Mouse (Mus musculus) macrophage (primary cell): Measurements from ENCODE around the gene Ppara. TPM values are rescaled to one million over a fixed set of nuclear protein-coding genes. Genes with fewer than 3 reads are reported as not detected.
A peak's percentile ranks its signal among the peaks of the same experiment; 100 is the strongest.

ENCODE experiments used
- H3K27ac ChIP-seq: fragments of 350-480 bp; formaldehyde crosslinking; 2 replicates; pipeline ENCODE4 v1.9.0; 2021
- H3K36me3 ChIP-seq: fragments of 350-480 bp; formaldehyde crosslinking; 2 replicates; pipeline ENCODE4 v1.9.0; 2021; ENCODE audit errors: inconsistent target
- H3K4me3 ChIP-seq: fragments of 350-480 bp; formaldehyde crosslinking; 2 replicates; pipeline ENCODE4 v1.9.0; 2021; ENCODE audit errors: inconsistent target
- H3K79me2 ChIP-seq: fragments of 350-480 bp; formaldehyde crosslinking; 2 replicates; pipeline ENCODE4 v1.9.0; 2021; ENCODE audit errors: inconsistent target
- WGBS: methylation state at CpG from one replicate; pipeline ENCODE4 v1.1.7; 2026; ENCODE audit warnings: inconsistent platforms; ENCODE audit not compliant: missing documents; 5-methylcytosine and 5-hydroxymethylcytosine counted together
- polyA plus RNA-seq: library from polyadenylated mRNA; stranded (reverse); fragments of 250-400 nt; gene quantifications from 3 replicates; pipeline ENCODE4 v1.2.4, GENCODE M21; 2018; ENCODE audit warnings: inconsistent platforms

The Ppara gene
- polyA plus RNA-seq, 1 experiment from 2014 or later = not detected

DNA sequence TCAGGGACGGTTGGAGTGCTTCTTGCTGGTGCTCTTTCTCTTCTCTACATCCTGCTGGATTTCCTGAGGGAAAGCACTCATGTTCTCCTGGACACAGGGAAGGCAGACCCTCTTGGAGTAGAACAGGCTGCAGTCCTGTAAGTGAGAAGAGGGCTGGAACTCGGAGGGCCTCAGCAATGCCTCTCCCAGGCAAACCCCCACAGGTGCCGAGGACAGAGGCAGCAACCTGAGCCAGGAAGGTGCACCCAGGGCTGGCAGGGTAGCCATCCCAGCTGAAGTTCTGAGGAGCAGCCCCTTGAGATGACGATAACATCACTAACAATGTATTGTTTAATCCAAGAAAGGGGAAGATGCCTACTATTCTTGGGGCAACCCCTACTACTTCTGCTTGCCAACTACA lies 72.6 kb downstream of the Ppara start:
- 94% methylated on average over 4 of the region's 4 CpGs for WGBS

GRCm38 (mm10) chr15:85808031-85808430 lies 73.2 kb downstream of the Ppara start:
- WGBS = 68% methylated on average over 6 of the region's 6 CpGs
- Histone ChIP-seq H3K27ac (no peak overlapping the region), H3K4me3 (no peak overlapping the region), H3K36me3 (no peaks in the 10 kb centered on the region), H3K79me2 (no peaks in the 10 kb centered on the region)

More for the DNA sequence above, 72.6 kb downstream of the Ppara start:
- Histone ChIP-seq H3K4me3 (no peak overlapping the region), H3K27ac (no peak overlapping the region), H3K36me3 (no peaks in the 10 kb centered on the region), H3K79me2 (no peaks in the 10 kb centered on the region)

GRCm38 (mm10) chr15:85808434-85808833 lies 73.7 kb downstream of the Ppara start:
- Histone ChIP-seq H3K79me2 (no peaks in the 10 kb centered on the region), H3K36me3 (no peaks in the 10 kb centered on the region), H3K4me3 (no peak overlapping the region), H3K27ac (no peak overlapping the region)
- WGBS = 96% methylated on average over 8 of the region's 8 CpGs

GRCm38 (mm10) chr15:85809091-85809490 lies 74.3 kb downstream of the Ppara start:
- H3K4me3 ChIP-seq = no peak overlapping the region
- 85% methylated on average over 12 of the region's 12 CpGs for WGBS
- H3K27ac ChIP-seq = no peak overlapping the region
- H3K79me2 ChIP-seq = no peaks in the 10 kb centered on the region
- H3K36me3 ChIP-seq = no peaks in the 10 kb centered on the region

- Histone ChIP-seq H3K79me2 (no peaks in the 10 kb centered on the region), H3K4me3 (peak overlapping the region; percentile 73), H3K36me3 (no peaks in the 10 kb centered on the region), H3K27ac (peak overlapping the region; percentile 65; the same call in 1 of the 2 replicates)
- 93% methylated on average over 5 of the region's 5 CpGs for WGBS
Observed at GRCm38 (mm10) chr15:85810462-85810805, 75.7 kb downstream of the Ppara start.

DNA sequence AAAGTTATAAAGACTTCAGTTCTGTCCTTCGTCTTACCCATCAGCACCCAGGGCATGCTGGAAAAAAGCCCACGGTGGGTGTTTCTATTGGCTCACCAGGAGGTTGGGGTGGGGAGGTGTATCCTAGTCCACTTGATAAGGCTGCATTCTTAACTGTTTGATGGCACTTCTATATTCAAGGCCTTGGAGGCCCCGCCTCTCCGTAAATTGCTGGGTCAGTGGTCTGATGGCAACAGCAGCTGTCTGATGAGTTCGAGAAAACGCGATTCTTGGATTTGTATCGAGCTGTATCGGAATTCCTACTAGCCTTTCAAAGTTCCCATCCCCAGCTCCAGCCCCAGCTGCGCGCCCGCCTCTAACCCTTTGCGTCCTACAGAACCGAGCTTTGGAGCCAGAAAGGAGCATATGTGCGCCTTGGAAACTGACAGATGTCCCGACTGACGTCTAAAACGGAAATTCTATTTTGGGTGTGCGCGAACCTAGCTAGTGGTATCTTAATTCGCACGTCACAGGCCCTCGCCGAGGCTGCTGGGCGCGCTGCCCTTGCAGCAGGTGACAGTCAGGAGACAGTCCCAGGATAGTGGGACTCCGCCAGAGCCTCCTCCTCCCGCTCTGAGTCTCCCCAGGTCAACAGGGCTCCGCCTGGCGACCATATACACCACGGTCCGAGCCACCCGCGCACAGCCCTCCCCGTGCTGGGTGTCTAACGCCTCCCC lies 76.2 kb downstream of the Ppara start:
- 4% methylated on average over 36 of the region's 36 CpGs for WGBS
- peak overlapping the region; percentile 65 for H3K27ac ChIP-seq

DNA sequence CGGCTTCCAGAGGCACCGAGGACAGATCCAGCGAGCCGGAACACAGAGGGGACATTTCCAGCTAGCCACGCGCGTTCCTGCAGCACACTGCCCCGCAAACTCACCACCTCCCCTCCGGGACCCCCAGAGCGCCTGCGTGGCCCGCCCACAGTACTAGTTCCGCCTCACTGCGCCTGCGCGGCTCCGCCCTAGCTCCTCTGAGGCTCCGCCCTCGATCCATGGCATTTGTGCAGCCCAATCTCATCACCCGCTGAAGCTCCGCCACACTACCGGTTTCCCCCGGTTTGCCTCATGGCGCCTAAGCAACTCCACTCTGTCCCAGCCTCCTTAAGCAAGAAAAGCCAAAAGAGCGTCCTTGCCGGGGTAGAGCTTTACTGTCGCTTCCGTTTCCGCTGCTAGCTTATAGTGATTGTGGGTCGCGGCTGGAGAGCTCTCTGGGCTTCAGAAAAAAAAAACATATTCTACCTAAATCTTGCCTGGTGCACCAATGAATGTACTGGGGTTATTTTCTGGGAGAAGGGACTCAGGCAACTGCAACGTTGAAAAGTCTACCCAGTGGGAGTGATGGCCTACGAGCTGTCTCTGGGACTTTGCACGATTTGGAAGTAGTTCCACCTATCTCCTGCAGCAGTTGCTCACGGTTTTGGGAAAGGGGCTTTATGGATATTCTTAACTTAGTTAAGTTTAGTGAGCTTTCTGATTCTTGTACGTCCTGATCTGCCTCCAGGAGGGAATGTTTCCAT lies 76.9 kb downstream of the Ppara start, which contains the start of gene Cdpf1:
Cdpf1 (minus strand) TSS at position 163 of the 743 bp plus-strand sequence.
- WGBS = 2% methylated on average over 31 of the region's 36 CpGs
- Histone ChIP-seq H3K4me3 (peak within 1 kb of the TSS; percentile 73), H3K27ac (peak within 1 kb of the TSS; percentile 65), H3K79me2 (no peaks in the 10 kb centered on the region), H3K36me3 (no peaks in the 10 kb centered on the region)

More for the DNA sequence above, 76.2 kb downstream of the Ppara start:
- Histone ChIP-seq H3K79me2 (no peaks in the 10 kb centered on the region), H3K4me3 (peak overlapping the region; percentile 73), H3K36me3 (no peaks in the 10 kb centered on the region)

GRCm38 (mm10) chr15:85813428-85813827 lies 78.6 kb downstream of the Ppara start:
- H3K36me3 ChIP-seq = no peaks in the 10 kb centered on the region
- no peak overlapping the region for H3K27ac ChIP-seq
- WGBS = 87% methylated on average over 10 of the region's 10 CpGs
- no peak overlapping the region for H3K4me3 ChIP-seq
- no peaks in the 10 kb centered on the region for H3K79me2 ChIP-seq

GRCm38 (mm10) chr15:85821203-85822010 lies 86.6 kb downstream of the Ppara start, which contains the start of gene Pkdrej:
Gene Pkdrej (minus strand): TSS chr15:85821734.
- H3K4me3 ChIP-seq = no peak within 1 kb of the TSS
- under 1% methylated on average over 47 of the region's 65 CpGs for WGBS
- H3K36me3 ChIP-seq = no peaks in the 10 kb centered on the region
- H3K79me2 ChIP-seq = no peaks in the 10 kb centered on the region
- no peak within 1 kb of the TSS for H3K27ac ChIP-seq

DNA sequence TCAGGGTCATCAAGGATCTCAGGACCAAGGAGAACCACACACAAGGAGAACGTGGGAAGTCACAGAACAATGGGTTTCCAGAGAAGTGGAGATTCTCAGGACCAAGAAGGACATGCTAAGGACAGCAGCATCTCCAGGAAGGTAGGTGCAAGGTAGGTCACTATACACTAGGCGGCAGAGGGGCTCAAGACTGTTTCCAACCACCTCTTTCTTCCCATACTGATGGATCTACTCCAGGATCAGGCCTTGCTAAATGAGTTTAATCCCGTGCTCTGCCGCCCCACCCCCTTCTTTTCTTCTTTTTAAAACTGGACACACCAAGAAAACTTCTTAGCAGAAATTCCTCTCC lies 87.2 kb downstream of the Ppara start:
- Histone ChIP-seq H3K4me3 (no peak overlapping the region), H3K36me3 (no peaks in the 10 kb centered on the region), H3K79me2 (no peaks in the 10 kb centered on the region), H3K27ac (no peak overlapping the region)
- 44% methylated on average over 4 of the region's 4 CpGs for WGBS

DNA sequence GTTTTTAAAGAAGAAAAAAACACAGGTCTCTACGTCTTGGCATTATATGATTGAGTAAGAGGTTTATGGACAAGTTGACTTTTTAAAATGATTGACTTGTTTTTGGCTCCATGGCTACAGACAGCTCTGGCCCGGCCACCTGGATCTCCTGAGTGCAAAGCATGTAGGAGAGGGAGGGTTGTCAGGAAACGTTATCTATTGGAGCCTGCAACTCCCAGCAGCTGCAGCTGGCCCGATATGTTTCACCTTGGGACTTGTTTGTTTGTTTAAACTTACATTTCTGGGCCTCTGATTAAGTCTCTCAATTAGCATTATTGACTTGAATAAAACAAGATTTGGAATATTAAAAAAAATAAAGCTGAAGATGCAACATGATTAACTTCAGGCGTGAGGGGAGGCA lies 91.9 kb downstream of the Ppara start:
- Histone ChIP-seq H3K36me3 (no peaks in the 10 kb centered on the region), H3K4me3 (no peak overlapping the region), H3K27ac (no peak overlapping the region), H3K79me2 (no peaks in the 10 kb centered on the region)
- WGBS = 76% methylated on average over 5 of the region's 5 CpGs

DNA sequence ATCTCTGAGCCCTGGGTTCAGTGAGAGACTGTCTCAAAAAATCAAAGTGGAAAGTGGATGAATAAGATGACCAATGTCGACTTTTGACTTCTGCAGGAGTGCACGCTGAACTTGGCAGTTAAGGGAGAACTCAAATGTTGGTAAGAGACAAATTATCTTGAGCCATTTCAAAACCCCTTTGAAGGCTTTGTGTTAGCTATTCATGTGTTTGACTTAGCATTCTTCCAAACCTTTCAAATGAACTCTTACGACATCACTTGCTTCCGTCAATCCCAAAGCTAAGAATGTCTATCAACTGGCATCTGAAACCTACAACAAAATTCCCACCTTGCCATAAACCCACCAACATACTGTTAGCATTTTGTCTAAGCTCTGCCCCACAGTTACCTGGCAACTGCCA lies 93.3 kb downstream of the Ppara start:
- Histone ChIP-seq H3K79me2 (no peaks in the 10 kb centered on the region), H3K27ac (no peak overlapping the region), H3K4me3 (no peak overlapping the region), H3K36me3 (no peaks in the 10 kb centered on the region)
- 87% methylated on average over 4 of the region's 4 CpGs for WGBS

DNA sequence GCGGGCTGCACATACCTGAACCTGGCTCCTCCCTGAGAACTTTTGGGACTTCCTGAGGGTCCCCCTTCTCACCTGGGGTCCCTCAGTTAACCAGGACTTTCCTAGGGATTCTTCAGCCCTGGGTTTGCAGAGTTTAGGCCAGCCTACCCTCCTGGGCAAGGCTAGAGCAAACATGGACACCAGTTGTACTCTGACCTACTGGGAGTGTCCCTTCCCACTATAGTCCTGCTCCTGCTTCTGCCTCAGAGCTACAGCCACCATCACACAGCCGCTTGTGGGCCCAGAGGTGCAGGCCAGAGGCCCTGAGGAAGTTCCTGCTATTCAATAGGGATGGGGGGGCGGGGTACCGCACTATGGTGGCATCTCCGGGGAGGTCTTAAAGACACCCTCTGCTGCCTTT lies 94.7 kb downstream of the Ppara start:
- Histone ChIP-seq H3K4me3 (no peak overlapping the region), H3K27ac (no peak overlapping the region), H3K79me2 (no peaks in the 10 kb centered on the region), H3K36me3 (no peaks in the 10 kb centered on the region)
- WGBS = 85% methylated on average over 5 of the region's 5 CpGs

GRCm38 (mm10) chr15:85831954-85832590 lies 97.3 kb downstream of the Ppara start, which contains the start of gene Ttc38:
Gene Ttc38 (plus strand): TSS chr15:85832306.
- Histone ChIP-seq H3K4me3 (peak within 1 kb of the TSS; percentile 74), H3K27ac (peak within 1 kb of the TSS; percentile 28), H3K36me3 (no peaks in the 10 kb centered on the region), H3K79me2 (no peaks in the 10 kb centered on the region)
- WGBS = under 1% methylated on average over 27 of the region's 27 CpGs
